Mouse (Mus musculus): Measurements from ENCODE around the gene Gm45837. TPM values are rescaled to one million over a fixed set of nuclear protein-coding genes. Genes with fewer than 3 reads are reported as not detected.

Gene Gm45837
- total and polyA plus RNA-seq, 2 experiments from 2014 or later: not detected

DNA sequence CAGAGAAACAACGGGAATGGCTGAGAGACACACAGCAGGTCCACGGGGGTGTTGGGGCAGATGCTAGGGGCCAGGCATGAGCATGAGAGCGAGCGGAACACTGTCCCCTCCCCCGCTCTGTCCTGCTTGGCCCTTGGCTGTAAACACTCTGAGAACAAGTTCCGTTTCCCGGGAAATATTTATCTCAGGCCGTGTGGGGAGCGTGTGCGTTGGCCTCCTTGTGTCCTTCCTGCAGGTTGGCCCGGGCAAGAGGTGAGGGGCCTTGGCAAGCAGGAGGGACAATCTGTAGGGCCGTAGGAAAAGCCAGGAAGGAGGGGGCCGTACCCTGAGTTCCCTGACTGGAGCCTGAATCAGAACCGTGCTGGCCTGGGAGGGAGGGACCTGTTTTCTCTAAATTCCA, 54.7 kb downstream of the Gm45837 start:
- Histone ChIP-seq H3K36me3 (ENCODE audit: insufficient read depth, low read length) (no peaks in the 10 kb centered on the region), H3K4me3 (ENCODE audit: low read depth, low read length) (no peak overlapping the region), H3K9ac (replicated peaks; ENCODE audit: low read length, poor library complexity, severe bottlenecking) (no peak overlapping the region), H3K27ac (ENCODE audit: low read depth, low read length) (0 out of 2 replicates have a peak overlapping the region, but pooled peaks have one; percentile 18), H3K4me2 (ENCODE audit: low read depth, low read length, poor library complexity, severe bottlenecking) (no peak overlapping the region), H3K27me3 (ENCODE audit: insufficient read depth, low read length) (no peaks in the 10 kb centered on the region), H3K4me1 (ENCODE audit: insufficient read depth, low read length) (no peaks in the 10 kb centered on the region), H3K9me3 (ENCODE audit: low read length) (no peaks in the 10 kb centered on the region)
- no peak for ATAC-seq (ENCODE audit: low FRiP score)
- no peak for DNase-seq (ENCODE audit: low spot score)
- 52% methylated on average over 14 of the region's 14 CpGs for WGBS
- no peak for TF ChIP-seq CTCF (IDR thresholded peaks at IDR 0.05)

DNA sequence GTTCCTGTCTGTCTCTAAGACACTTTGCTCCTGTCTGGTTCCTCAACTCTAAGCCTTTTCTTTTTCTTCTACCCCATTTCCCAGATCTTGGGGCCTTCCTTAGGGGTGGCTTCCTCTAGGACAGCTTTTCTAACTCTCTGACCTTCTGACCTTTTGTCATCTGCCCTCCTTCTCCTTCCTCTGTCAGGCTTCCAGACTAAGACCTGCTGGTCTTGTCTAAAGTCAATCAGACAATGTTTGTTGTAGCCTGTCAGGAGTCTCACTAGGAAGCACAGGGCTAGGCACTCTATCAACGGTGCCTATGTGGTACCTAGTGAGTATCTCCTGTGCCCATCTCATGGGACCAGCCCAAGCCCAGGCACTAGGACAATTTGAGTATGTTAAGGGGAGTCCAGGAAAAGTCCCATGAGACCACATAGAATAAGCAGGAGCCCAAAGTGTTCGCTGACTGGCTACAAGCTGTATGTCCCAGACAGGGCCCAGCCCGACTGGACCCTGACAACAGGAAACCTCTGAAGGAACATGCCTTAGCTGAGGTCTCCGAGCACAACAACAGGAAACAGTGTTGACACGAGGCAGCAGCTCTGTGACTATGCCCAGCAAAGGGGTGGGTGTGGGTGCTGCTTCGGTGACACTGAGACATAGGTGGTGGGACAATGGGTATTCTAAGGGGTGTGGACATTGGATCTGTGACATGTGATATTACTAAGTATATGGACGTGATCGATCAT, 55.3 kb downstream of the Gm45837 start:
- H3K27me3 ChIP-seq (ENCODE audit: insufficient read depth, low read length): no peaks in the 10 kb centered on the region
- H3K4me1 ChIP-seq (ENCODE audit: insufficient read depth, low read length): no peaks in the 10 kb centered on the region
- 0 out of 2 replicates have a peak overlapping the region, but pooled peaks have one; percentile 18 for H3K27ac ChIP-seq (ENCODE audit: low read depth, low read length)
- no peak overlapping the region for H3K9ac ChIP-seq (replicated peaks; ENCODE audit: low read length, poor library complexity, severe bottlenecking)
- no peaks in the 10 kb centered on the region for H3K36me3 ChIP-seq (ENCODE audit: insufficient read depth, low read length)
- ATAC-seq (ENCODE audit: low FRiP score) (no peak), DNase-seq (ENCODE audit: low spot score) (no peak)
- H3K4me3 ChIP-seq (ENCODE audit: low read depth, low read length): no peak overlapping the region
- no peaks in the 10 kb centered on the region for H3K9me3 ChIP-seq (ENCODE audit: low read length)
- no peak for TF ChIP-seq CTCF (IDR thresholded peaks at IDR 0.05)
- no peak overlapping the region for H3K4me2 ChIP-seq (ENCODE audit: low read depth, low read length, poor library complexity, severe bottlenecking)
- 89% methylated on average over 8 of the region's 8 CpGs for WGBS

DNA sequence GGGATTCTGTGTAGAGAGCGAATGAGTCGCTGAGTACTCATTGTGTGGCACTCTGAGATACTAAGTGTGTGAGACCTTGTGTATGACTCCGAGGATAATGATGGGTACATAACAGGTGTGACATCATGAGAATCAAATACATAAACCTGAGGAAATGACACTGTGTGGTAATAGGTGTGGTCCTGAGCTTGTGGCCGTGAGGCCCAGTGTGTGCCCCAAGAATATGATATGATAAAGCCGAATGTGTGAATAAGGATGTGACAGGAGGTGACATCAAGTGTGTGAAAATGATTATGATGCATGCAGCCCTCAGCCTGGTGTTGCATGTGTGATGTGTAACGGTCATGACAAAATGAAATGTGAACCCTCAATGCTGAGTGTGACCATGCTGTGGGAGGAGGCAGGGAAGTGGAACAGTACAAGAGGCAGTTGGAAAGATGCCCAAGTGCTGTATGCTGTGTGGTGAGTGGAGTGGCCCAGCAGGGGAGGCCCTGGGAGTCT, 55.9 kb downstream of the Gm45837 start:
- peak; percentile 65 for DNase-seq (ENCODE audit: low spot score)
- 88% methylated on average over 6 of the region's 6 CpGs for WGBS
- no peak for TF ChIP-seq CTCF (IDR thresholded peaks at IDR 0.05)

DNA sequence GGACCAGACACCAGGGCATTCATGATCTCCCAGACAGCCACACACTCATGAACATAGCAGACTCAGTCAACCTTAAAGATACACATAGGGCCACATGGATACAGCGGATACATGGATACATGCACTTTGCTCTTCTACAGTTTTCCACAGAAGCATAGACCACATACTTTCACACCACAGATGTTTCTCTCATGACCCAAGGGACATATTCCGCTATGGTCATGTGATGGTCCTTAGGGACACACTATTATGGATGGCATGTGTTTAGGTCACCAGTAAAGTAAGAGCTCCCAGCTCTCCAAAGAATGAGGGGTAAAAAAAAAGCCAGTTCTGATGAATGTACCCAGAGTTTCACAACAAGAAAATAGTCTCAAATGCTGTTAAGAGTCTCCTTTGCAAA, 60.7 kb downstream of the Gm45837 start:
- TF ChIP-seq CTCF (IDR thresholded peaks at IDR 0.05): no peak
- H3K27me3 ChIP-seq (ENCODE audit: insufficient read depth, low read length): no peaks in the 10 kb centered on the region
- no peaks in the 10 kb centered on the region for H3K36me3 ChIP-seq (ENCODE audit: insufficient read depth, low read length)
- no peak overlapping the region for H3K4me3 ChIP-seq (ENCODE audit: low read depth, low read length)
- DNase-seq (ENCODE audit: low spot score): no peak
- 92% methylated on average over 2 of the region's 2 CpGs for WGBS
- no peak overlapping the region for H3K27ac ChIP-seq (ENCODE audit: low read depth, low read length)
- no peaks in the 10 kb centered on the region for H3K9me3 ChIP-seq (ENCODE audit: low read length)
- H3K9ac ChIP-seq (replicated peaks; ENCODE audit: low read length, poor library complexity, severe bottlenecking): no peak overlapping the region
- H3K4me2 ChIP-seq (ENCODE audit: low read depth, low read length, poor library complexity, severe bottlenecking): no peak overlapping the region
- ATAC-seq (ENCODE audit: low FRiP score): no peak
- no peaks in the 10 kb centered on the region for H3K4me1 ChIP-seq (ENCODE audit: insufficient read depth, low read length)

More for the DNA sequence above, 55.9 kb downstream of the Gm45837 start:
- Histone ChIP-seq H3K4me1 (ENCODE audit: insufficient read depth, low read length) (no peaks in the 10 kb centered on the region), H3K27me3 (ENCODE audit: insufficient read depth, low read length) (no peaks in the 10 kb centered on the region), H3K4me3 (ENCODE audit: low read depth, low read length) (no peak overlapping the region), H3K4me2 (ENCODE audit: low read depth, low read length, poor library complexity, severe bottlenecking) (no peak overlapping the region), H3K9ac (replicated peaks; ENCODE audit: low read length, poor library complexity, severe bottlenecking) (no peak overlapping the region), H3K36me3 (ENCODE audit: insufficient read depth, low read length) (no peaks in the 10 kb centered on the region), H3K27ac (ENCODE audit: low read depth, low read length) (no peak overlapping the region), H3K9me3 (ENCODE audit: low read length) (no peaks in the 10 kb centered on the region)
- no peak for ATAC-seq (ENCODE audit: low FRiP score)

DNA sequence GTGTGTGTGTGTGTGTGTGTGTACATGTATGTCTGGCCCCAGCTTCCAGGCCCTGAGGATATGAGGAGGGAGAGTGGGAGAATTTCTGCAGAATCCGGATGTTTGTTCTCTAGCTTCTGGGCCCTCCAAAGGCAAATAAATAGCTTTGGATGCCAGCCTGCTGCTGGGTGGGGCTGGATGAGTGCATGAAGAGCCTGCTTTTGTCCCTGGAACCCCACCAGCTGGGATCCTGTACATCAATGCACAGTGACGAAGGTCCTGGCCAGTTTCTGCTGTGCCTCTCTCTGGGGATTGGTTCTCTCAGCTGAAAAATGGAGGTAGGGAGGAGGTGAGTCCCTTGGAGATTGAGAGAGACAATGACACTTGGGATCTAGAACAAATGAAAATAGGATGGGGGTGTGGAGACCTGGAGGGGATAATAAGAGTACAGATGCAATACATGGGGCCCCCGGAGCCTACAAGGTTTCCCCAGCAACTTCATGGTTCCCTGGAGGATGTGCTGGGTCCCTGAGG, 61.3 kb downstream of the Gm45837 start:
- DNase-seq (ENCODE audit: low spot score) (no peak), ATAC-seq (ENCODE audit: low FRiP score) (no peak)
- no peak overlapping the region for H3K4me2 ChIP-seq (ENCODE audit: low read depth, low read length, poor library complexity, severe bottlenecking)
- no peak overlapping the region for H3K4me3 ChIP-seq (ENCODE audit: low read depth, low read length)
- no peak for TF ChIP-seq CTCF (IDR thresholded peaks at IDR 0.05)
- no peaks in the 10 kb centered on the region for H3K36me3 ChIP-seq (ENCODE audit: insufficient read depth, low read length)
- H3K27me3 ChIP-seq (ENCODE audit: insufficient read depth, low read length): no peaks in the 10 kb centered on the region
- H3K9me3 ChIP-seq (ENCODE audit: low read length): no peaks in the 10 kb centered on the region
- H3K27ac ChIP-seq (ENCODE audit: low read depth, low read length): no peak overlapping the region
- WGBS: 59% methylated on average over 3 of the region's 3 CpGs
- no peaks in the 10 kb centered on the region for H3K4me1 ChIP-seq (ENCODE audit: insufficient read depth, low read length)
- no peak overlapping the region for H3K9ac ChIP-seq (replicated peaks; ENCODE audit: low read length, poor library complexity, severe bottlenecking)
